Mouse (Mus musculus) megakaryocyte, embryonic 14.5 days (primary cell): ENCODE measurements around the gene Map4. TPM values are rescaled to one million over a fixed set of nuclear protein-coding genes. Genes with fewer than 3 reads are reported as not detected.
A peak's percentile ranks its signal among the peaks of the same experiment; 100 is the strongest.

Experiments
- H3K27me3 ChIP-seq: replicated peaks from 2 replicates; pipeline ENCODE3; 2012; ENCODE audit warnings: inconsistent platforms
- H3K36me3 ChIP-seq: replicated peaks from 2 replicates; pipeline ENCODE3; 2012; ENCODE audit warnings: low read length, inconsistent platforms, mixed read lengths
- H3K4me1 ChIP-seq: 2 replicates; pipeline ENCODE4 v1.6.1; 2012; ENCODE audit warnings: inconsistent platforms
- H3K4me3 ChIP-seq: replicated peaks from 2 replicates; pipeline ENCODE3; 2012; ENCODE audit warnings: moderate library complexity, mild to moderate bottlenecking, inconsistent platforms
- H3K9me3 ChIP-seq: 2 replicates; pipeline ENCODE4 v1.6.1; 2012; ENCODE audit warnings: inconsistent platforms
- FLI1 ChIP-seq: IDR thresholded peaks from 2 replicates; pipeline ENCODE4 v1.6.1; 2012; ENCODE audit warnings: low read length, inconsistent platforms, mixed read lengths
- GATA1 ChIP-seq: IDR thresholded peaks from 3 replicates; pipeline ENCODE4 v1.6.1; 2012; ENCODE audit warnings: mixed read lengths, low read length, inconsistent platforms, borderline replicate concordance
- polyA plus RNA-seq: library from polyadenylated mRNA; stranded (reverse); fragments of >175 nt; gene quantifications from 2 replicates; pipeline ENCODE4 v1.2.3, GENCODE M21; 2012; ENCODE audit warnings: low replicate concordance; ENCODE audit not compliant: insufficient read depth

Map4 gene
- polyA plus RNA-seq, result 13.9 and 22.7 TPM in 2 replicates

DNA sequence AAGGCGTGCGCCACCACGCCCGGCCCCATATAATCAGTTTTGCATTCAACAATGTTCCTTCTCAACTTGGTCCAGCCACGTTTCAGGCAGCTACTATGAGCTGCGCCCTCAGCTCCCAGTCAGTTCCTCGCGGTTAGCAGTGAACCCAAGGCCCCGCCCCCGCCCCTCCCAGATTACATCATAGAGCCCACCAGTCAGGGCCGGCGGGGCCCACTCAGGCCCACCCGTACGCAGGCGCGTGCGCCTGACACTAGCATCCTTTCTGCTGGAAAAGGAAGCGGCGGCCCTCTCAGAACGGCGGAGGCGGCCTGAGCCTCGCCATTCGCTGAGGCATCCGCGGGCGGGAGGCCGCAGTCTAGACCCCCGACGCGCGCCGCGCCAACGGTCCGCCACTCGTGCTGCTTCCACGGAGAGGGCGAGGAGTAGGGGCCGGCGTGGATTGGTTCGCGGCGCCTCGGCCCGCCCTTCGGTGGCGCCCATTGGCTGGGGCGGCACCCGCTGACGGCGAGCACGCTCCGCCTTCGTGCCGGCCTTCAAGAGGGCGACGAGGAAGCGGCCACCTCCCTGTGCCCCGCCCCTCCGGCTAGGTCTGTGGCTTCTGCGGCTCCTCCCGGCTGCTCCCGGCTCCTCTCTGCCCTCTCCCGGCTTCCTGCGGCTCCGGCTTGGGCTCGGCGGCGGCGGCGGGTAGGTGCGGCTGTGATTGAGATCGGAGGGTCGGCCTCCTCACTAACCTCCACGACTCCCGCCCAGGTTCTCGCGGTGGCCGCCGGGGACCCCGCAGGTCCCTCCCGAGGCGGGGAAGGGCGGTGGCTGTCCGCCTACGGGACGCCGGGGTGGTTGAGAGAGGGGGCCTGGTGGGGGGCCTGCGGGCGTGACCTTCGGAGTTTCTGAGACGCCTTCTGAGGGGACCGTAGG is at the start of gene Map4:
Map4 (plus strand) TSS at position 204 of the 915 bp plus-strand sequence.
- Histone ChIP-seq H3K27me3 (peaks cover 27% of the 10 kb centered on the region), H3K4me1 (peaks cover 16% of the 10 kb centered on the region), H3K4me3 (peak within 1 kb of the TSS; percentile 93), H3K9me3 (no peaks in the 10 kb centered on the region), H3K36me3 (no peaks in the 10 kb centered on the region)
- TF ChIP-seq GATA1 (no peak), FLI1 (no peak)

GRCm38 (mm10) chr9:109886259-109886658 is 45.0 kb upstream of the Map4 start:
- Histone ChIP-seq H3K4me1 (0 out of 2 replicates have a peak, but pooled peaks cover 5% of the 10 kb centered on the region), H3K36me3 (peaks cover 100% of the 10 kb centered on the region), H3K4me3 (no peak overlapping the region), H3K9me3 (no peaks in the 10 kb centered on the region), H3K27me3 (no peaks in the 10 kb centered on the region)
- TF ChIP-seq FLI1 (no peak), GATA1 (no peak)

DNA sequence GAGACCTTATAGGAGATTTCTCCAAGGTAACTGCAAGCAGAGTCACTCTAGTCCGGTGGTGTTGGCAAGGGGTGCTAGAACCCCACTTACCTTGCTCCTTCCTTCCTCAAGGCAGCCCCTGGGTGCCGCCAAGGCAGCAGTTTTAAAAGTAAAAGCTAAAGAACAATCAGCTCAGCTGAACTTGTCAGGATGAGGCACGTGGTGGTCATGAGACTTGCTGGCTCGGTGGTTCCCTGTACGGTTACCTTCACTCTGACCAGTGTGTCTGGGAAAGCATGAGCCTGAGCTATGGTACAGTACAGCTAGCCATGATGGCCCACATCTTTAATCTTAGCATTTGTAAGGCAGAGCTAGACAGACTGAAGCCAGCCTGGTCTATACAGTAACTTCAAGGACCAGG is 43.9 kb upstream of the Map4 start:
- H3K4me3 ChIP-seq, result no peak overlapping the region
- peaks cover 100% of the 10 kb centered on the region for H3K36me3 ChIP-seq
- TF ChIP-seq GATA1 (no peak), FLI1 (no peak)
- no peaks in the 10 kb centered on the region for H3K27me3 ChIP-seq
- 0 out of 2 replicates have a peak, but pooled peaks cover 5% of the 10 kb centered on the region for H3K4me1 ChIP-seq
- H3K9me3 ChIP-seq, result no peaks in the 10 kb centered on the region

- Histone ChIP-seq H3K27me3 (no peaks in the 10 kb centered on the region), H3K4me3 (no peak overlapping the region), H3K36me3 (peaks cover 93% of the 10 kb centered on the region), H3K9me3 (no peaks in the 10 kb centered on the region), H3K4me1 (peaks cover 11% of the 10 kb centered on the region; the same call in 1 of the 2 replicates)
- TF ChIP-seq FLI1 (no peak), GATA1 (no peak)
These were observed 39.8 kb upstream of the Map4 start for GRCm38 (mm10) chr9:109891501-109891900.

- TF ChIP-seq GATA1, result no peak
- TF ChIP-seq FLI1, result no peak
- Histone ChIP-seq H3K4me1 (peaks cover 12% of the 10 kb centered on the region), H3K4me3 (no peak overlapping the region), H3K36me3 (peaks cover 86% of the 10 kb centered on the region), H3K9me3 (no peaks in the 10 kb centered on the region), H3K27me3 (no peaks in the 10 kb centered on the region)
These were observed 38.5 kb upstream of the Map4 start for GRCm38 (mm10) chr9:109892651-109893250.

DNA sequence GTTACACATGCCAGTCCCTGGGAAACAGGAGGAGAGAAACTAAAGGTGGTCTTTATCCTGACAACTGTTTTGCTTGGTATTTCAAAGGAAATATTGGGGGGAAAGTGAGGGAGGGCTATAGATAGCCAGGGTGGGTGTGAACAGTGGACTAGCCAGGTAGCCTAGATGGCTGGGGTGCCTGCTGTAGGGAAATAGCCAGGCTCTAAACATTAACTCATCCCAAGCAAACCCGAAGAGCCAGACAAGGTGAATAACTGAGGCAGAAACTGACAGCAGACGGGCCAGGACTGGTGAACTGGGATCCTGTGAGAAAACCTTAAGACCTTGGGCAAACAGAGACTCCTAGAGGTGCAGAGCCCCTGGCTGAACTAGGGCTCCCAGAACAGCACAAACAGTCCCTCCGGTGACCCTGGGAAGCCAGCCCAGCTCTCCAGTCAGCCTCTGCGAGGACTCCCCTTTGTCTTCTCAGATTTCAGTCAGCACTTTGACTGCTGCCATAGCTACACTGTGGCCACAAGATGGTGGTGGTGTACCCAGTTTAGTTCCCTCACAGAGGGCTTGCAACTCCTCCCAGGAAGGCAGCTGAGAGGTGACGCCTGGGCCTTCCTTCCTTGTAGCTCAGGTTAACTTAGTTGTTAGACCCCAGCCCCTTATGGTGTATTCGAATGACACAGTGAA is 36.7 kb upstream of the Map4 start:
- TF ChIP-seq GATA1, result no peak
- TF ChIP-seq FLI1, result no peak
- H3K36me3 ChIP-seq, result peaks cover 68% of the 10 kb centered on the region
- H3K9me3 ChIP-seq, result no peaks in the 10 kb centered on the region
- no peak overlapping the region for H3K4me3 ChIP-seq
- peaks cover 19% of the 10 kb centered on the region for H3K4me1 ChIP-seq
- no peaks in the 10 kb centered on the region for H3K27me3 ChIP-seq

DNA sequence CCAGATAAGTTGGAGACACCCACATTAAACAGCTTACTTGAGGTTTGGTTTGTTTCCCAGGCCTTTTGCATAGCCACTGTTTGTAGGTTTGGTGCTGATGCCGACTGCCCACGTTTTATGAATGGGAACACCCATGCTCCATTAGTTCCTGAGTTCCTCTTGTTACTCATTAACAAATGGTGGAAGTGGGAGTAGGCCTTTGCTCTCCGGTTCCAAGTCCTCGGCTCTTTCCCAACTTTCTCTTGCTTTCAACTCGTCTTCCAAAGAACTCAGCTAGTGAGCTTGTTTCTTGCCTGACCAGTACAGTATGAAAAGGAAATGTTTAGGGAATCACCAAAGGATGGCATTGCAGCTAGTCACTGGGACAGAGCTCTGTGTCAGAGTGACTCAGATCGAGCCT is 35.7 kb upstream of the Map4 start:
- Histone ChIP-seq H3K4me3 (no peak overlapping the region), H3K36me3 (peaks cover 57% of the 10 kb centered on the region)

GRCm38 (mm10) chr9:109896253-109897150 is 34.8 kb upstream of the Map4 start:
- peaks cover 19% of the 10 kb centered on the region for H3K4me1 ChIP-seq
- H3K36me3 ChIP-seq, result peaks cover 48% of the 10 kb centered on the region
- H3K27me3 ChIP-seq, result peaks cover 5% of the 10 kb centered on the region
- no peaks in the 10 kb centered on the region for H3K9me3 ChIP-seq
- TF ChIP-seq GATA1 (no peak), FLI1 (no peak)
- no peak overlapping the region for H3K4me3 ChIP-seq

More for the DNA sequence above, 35.7 kb upstream of the Map4 start:
- TF ChIP-seq FLI1, result no peak
- no peak for TF ChIP-seq GATA1
- no peaks in the 10 kb centered on the region for H3K9me3 ChIP-seq
- H3K27me3 ChIP-seq, result peaks cover 3% of the 10 kb centered on the region
- peaks cover 19% of the 10 kb centered on the region for H3K4me1 ChIP-seq

DNA sequence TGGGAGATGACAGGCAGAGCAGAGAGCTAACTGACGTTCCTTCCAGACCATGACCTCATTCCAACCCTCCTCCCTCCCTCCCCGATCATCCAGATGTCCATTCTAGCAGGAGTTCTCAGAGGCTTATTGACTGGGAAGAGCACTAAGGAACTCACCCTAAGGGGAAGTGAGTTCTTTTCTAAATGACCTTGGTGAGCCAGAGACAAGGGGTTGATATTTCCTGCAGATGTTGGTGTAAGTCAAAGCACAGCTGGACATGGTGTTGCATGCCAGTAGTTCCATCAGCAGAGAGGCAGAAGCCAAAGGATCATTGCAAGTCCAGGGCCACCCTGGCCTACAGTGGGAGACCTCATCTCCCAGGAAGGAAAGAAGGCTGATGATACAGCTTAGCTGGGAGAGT is 33.2 kb upstream of the Map4 start:
- H3K4me3 ChIP-seq, result no peak overlapping the region
- TF ChIP-seq GATA1 (no peak), FLI1 (no peak)
- no peaks in the 10 kb centered on the region for H3K9me3 ChIP-seq
- H3K4me1 ChIP-seq, result peaks cover 30% of the 10 kb centered on the region
- peaks cover 7% of the 10 kb centered on the region for H3K27me3 ChIP-seq
- peaks cover 34% of the 10 kb centered on the region for H3K36me3 ChIP-seq
